Mouse (Mus musculus): ENCODE data around the gene Sgce. TPM values are rescaled to one million over a fixed set of nuclear protein-coding genes. Genes with fewer than 3 reads are reported as not detected.

Gene Sgce
- polyA plus RNA-seq, 1 experiment: 16.8 TPM

- Histone ChIP-seq H3K4me3 (no peak overlapping the region), H3K36me3 (ENCODE audit: control insufficient read depth, insufficient read depth) (no peaks in the 10 kb centered on the region)
These were observed 10.6 kb downstream of the Sgce start for GRCm38 (mm10) chr6:4736372-4736771.

DNA sequence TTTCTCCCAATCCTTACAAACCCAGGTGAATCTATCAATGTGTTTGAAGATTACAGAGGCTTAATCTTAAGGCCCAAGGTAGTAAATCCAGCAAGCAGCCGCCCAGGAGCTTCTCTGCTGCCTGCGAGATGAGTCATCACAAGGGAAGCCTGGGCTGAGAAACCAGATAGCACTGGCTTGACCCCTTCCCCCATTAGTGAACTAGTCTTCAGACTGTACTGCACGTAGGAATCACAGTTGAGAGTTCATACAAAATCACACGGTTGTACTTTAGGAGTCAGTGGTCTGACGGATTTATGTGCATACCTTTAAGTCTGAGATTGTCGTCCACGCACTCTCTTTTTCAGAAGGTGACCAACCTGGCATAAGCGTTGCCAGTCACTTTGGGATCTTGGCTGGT is 13.8 kb downstream of the Sgce start:
- Histone ChIP-seq H3ac (ENCODE audit: control insufficient read depth, insufficient read length) (no peak overlapping the region), H3K4me3 (no peak overlapping the region), H3K36me3 (ENCODE audit: control insufficient read depth, insufficient read depth) (no peaks in the 10 kb centered on the region), H3K4me2 (ENCODE audit: low read depth) (no peak overlapping the region), H3K27me3 (ENCODE audit: control insufficient read depth, insufficient read depth, insufficient read length) (no peaks in the 10 kb centered on the region), H3K79me2 (ENCODE audit: control insufficient read depth, insufficient read depth) (no peaks in the 10 kb centered on the region)
- no peak for TF ChIP-seq USF1 (IDR thresholded peaks at IDR 0.05; ENCODE audit: low read depth)
- no peak for TF ChIP-seq POLR2A (IDR thresholded peaks at IDR 0.05; ENCODE audit: insufficient read length, low read depth)
- no peak for TF ChIP-seq E2F4 (IDR thresholded peaks at IDR 0.05; ENCODE audit: insufficient read depth)
- TF ChIP-seq MYOD1 (IDR thresholded peaks at IDR 0.05; ENCODE audit: control insufficient read depth in 1 of 3, insufficient read length in 2 of 3, low read depth in 2 of 3): no peak
- no peak for TF ChIP-seq CEBPB (IDR thresholded peaks at IDR 0.05; ENCODE audit: insufficient read depth, poor library complexity, severe bottlenecking)
- TF ChIP-seq MYOG (IDR thresholded peaks at IDR 0.05; ENCODE audit: control insufficient read depth in 1 of 3, insufficient read depth in 1 of 3, insufficient read length in 2 of 3, low read depth in 2 of 3): no peak
- no peak for TF ChIP-seq SRF (IDR thresholded peaks at IDR 0.05; ENCODE audit: control insufficient read depth, insufficient read length, low read depth)
- TF ChIP-seq REST (IDR thresholded peaks at IDR 0.05; ENCODE audit: insufficient read depth, insufficient read length): no peak
- TF ChIP-seq MAX (IDR thresholded peaks at IDR 0.05; ENCODE audit: low read depth): no peak
- no peak for TF ChIP-seq POLR2AphosphoS2 (IDR thresholded peaks at IDR 0.05; ENCODE audit: insufficient read length, low read depth)
- no peak for TF ChIP-seq TCF3 (IDR thresholded peaks at IDR 0.05; ENCODE audit: insufficient read length, low read depth)
- TF ChIP-seq TCF12 (IDR thresholded peaks at IDR 0.05; ENCODE audit: insufficient read depth, poor library complexity, severe bottlenecking): no peak

More at GRCm38 (mm10) chr6:4736372-4736771, 10.6 kb downstream of the Sgce start:
- TF ChIP-seq MYOD1 (IDR thresholded peaks at IDR 0.05; ENCODE audit: control insufficient read depth in 1 of 3, insufficient read length in 2 of 3, low read depth in 2 of 3): no peak
- no peak for TF ChIP-seq POLR2AphosphoS2 (IDR thresholded peaks at IDR 0.05; ENCODE audit: insufficient read length, low read depth)
- no peak for TF ChIP-seq CEBPB (IDR thresholded peaks at IDR 0.05; ENCODE audit: insufficient read depth, poor library complexity, severe bottlenecking)
- no peak for TF ChIP-seq REST (IDR thresholded peaks at IDR 0.05; ENCODE audit: insufficient read depth, insufficient read length)
- no peak for TF ChIP-seq TCF12 (IDR thresholded peaks at IDR 0.05; ENCODE audit: insufficient read depth, poor library complexity, severe bottlenecking)
- no peak for TF ChIP-seq SRF (IDR thresholded peaks at IDR 0.05; ENCODE audit: control insufficient read depth, insufficient read length, low read depth)
- Histone ChIP-seq H3ac (ENCODE audit: control insufficient read depth, insufficient read length) (no peak overlapping the region), H3K4me2 (ENCODE audit: low read depth) (no peak overlapping the region), H3K79me2 (ENCODE audit: control insufficient read depth, insufficient read depth) (no peaks in the 10 kb centered on the region), H3K27me3 (ENCODE audit: control insufficient read depth, insufficient read depth, insufficient read length) (no peaks in the 10 kb centered on the region)

- Histone ChIP-seq H3K27me3 (ENCODE audit: control insufficient read depth, insufficient read depth, insufficient read length) (no peaks in the 10 kb centered on the region), H3K36me3 (ENCODE audit: control insufficient read depth, insufficient read depth) (no peaks in the 10 kb centered on the region), H3K4me2 (ENCODE audit: low read depth) (no peak overlapping the region), H3ac (ENCODE audit: control insufficient read depth, insufficient read length) (no peak overlapping the region), H3K79me2 (ENCODE audit: control insufficient read depth, insufficient read depth) (no peaks in the 10 kb centered on the region), H3K4me3 (no peak overlapping the region)
- TF ChIP-seq REST (IDR thresholded peaks at IDR 0.05; ENCODE audit: insufficient read depth, insufficient read length) (no peak), SRF (IDR thresholded peaks at IDR 0.05; ENCODE audit: control insufficient read depth, insufficient read length, low read depth) (no peak), POLR2A (IDR thresholded peaks at IDR 0.05; ENCODE audit: insufficient read length, low read depth) (no peak), MAX (IDR thresholded peaks at IDR 0.05; ENCODE audit: low read depth) (no peak)
These were observed 15.3 kb downstream of the Sgce start for GRCm38 (mm10) chr6:4731675-4732074.

DNA sequence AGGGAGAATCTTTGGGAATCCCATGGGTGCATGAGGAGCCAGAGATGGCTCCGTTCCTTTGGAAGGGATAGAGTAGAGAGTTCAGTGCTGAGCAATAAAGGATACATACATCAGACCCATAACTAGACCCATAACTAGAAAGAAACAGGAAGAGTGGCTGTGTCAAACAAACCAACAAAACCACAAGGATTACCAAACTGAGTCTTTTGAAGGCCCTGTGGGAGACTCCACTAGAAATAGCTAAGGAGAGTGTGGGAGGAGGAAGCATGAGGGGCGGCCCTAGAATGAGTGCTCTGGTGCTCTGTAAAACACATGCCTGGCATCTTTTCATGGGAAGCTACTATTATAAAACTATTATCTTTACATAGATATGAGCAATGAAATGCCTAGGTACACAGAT is 18.7 kb downstream of the Sgce start:
- Histone ChIP-seq H3K4me2 (ENCODE audit: low read depth) (peak overlapping the region; percentile 3), H3K27me3 (ENCODE audit: control insufficient read depth, insufficient read depth, insufficient read length) (no peaks in the 10 kb centered on the region), H3K4me3 (no peak overlapping the region), H3K36me3 (ENCODE audit: control insufficient read depth, insufficient read depth) (no peaks in the 10 kb centered on the region), H3K79me2 (ENCODE audit: control insufficient read depth, insufficient read depth) (no peaks in the 10 kb centered on the region), H3ac (ENCODE audit: control insufficient read depth, insufficient read length) (no peak overlapping the region)
- TF ChIP-seq TCF3 (IDR thresholded peaks at IDR 0.05; ENCODE audit: insufficient read length, low read depth) (no peak), POLR2A (IDR thresholded peaks at IDR 0.05; ENCODE audit: insufficient read length, low read depth) (no peak), REST (IDR thresholded peaks at IDR 0.05; ENCODE audit: insufficient read depth, insufficient read length) (no peak), CEBPB (IDR thresholded peaks at IDR 0.05; ENCODE audit: insufficient read depth, poor library complexity, severe bottlenecking) (no peak), SRF (IDR thresholded peaks at IDR 0.05; ENCODE audit: control insufficient read depth, insufficient read length, low read depth) (no peak), E2F4 (IDR thresholded peaks at IDR 0.05; ENCODE audit: insufficient read depth) (no peak), USF1 (IDR thresholded peaks at IDR 0.05; ENCODE audit: low read depth) (no peak), MAX (IDR thresholded peaks at IDR 0.05; ENCODE audit: low read depth) (no peak), MYOD1 (IDR thresholded peaks at IDR 0.05; ENCODE audit: control insufficient read depth in 1 of 3, insufficient read length in 2 of 3, low read depth in 2 of 3) (no peak), TCF12 (IDR thresholded peaks at IDR 0.05; ENCODE audit: insufficient read depth, poor library complexity, severe bottlenecking) (no peak), POLR2AphosphoS2 (IDR thresholded peaks at IDR 0.05; ENCODE audit: insufficient read length, low read depth) (no peak), MYOG (IDR thresholded peaks at IDR 0.05; ENCODE audit: control insufficient read depth in 1 of 3, insufficient read depth in 1 of 3, insufficient read length in 2 of 3, low read depth in 2 of 3) (no peak)

- TF ChIP-seq REST (IDR thresholded peaks at IDR 0.05; ENCODE audit: insufficient read depth, insufficient read length) (no peak), CEBPB (IDR thresholded peaks at IDR 0.05; ENCODE audit: insufficient read depth, poor library complexity, severe bottlenecking) (no peak), USF1 (IDR thresholded peaks at IDR 0.05; ENCODE audit: low read depth) (no peak), TCF3 (IDR thresholded peaks at IDR 0.05; ENCODE audit: insufficient read length, low read depth) (no peak), POLR2A (IDR thresholded peaks at IDR 0.05; ENCODE audit: insufficient read length, low read depth) (no peak), MYOG (IDR thresholded peaks at IDR 0.05; ENCODE audit: control insufficient read depth in 1 of 3, insufficient read depth in 1 of 3, insufficient read length in 2 of 3, low read depth in 2 of 3) (no peak), SRF (IDR thresholded peaks at IDR 0.05; ENCODE audit: control insufficient read depth, insufficient read length, low read depth) (no peak), TCF12 (IDR thresholded peaks at IDR 0.05; ENCODE audit: insufficient read depth, poor library complexity, severe bottlenecking) (no peak), MYOD1 (IDR thresholded peaks at IDR 0.05; ENCODE audit: control insufficient read depth in 1 of 3, insufficient read length in 2 of 3, low read depth in 2 of 3) (no peak), E2F4 (IDR thresholded peaks at IDR 0.05; ENCODE audit: insufficient read depth) (no peak), MAX (IDR thresholded peaks at IDR 0.05; ENCODE audit: low read depth) (no peak), POLR2AphosphoS2 (IDR thresholded peaks at IDR 0.05; ENCODE audit: insufficient read length, low read depth) (no peak)
- Histone ChIP-seq H3K27me3 (ENCODE audit: control insufficient read depth, insufficient read depth, insufficient read length) (no peaks in the 10 kb centered on the region), H3K4me2 (ENCODE audit: low read depth) (no peak overlapping the region), H3K36me3 (ENCODE audit: control insufficient read depth, insufficient read depth) (no peaks in the 10 kb centered on the region), H3K4me3 (no peak overlapping the region), H3ac (ENCODE audit: control insufficient read depth, insufficient read length) (no peak overlapping the region), H3K79me2 (ENCODE audit: control insufficient read depth, insufficient read depth) (no peaks in the 10 kb centered on the region)
These were observed 22.8 kb downstream of the Sgce start for GRCm38 (mm10) chr6:4723998-4724757.
